In the genomic region with DNA sequence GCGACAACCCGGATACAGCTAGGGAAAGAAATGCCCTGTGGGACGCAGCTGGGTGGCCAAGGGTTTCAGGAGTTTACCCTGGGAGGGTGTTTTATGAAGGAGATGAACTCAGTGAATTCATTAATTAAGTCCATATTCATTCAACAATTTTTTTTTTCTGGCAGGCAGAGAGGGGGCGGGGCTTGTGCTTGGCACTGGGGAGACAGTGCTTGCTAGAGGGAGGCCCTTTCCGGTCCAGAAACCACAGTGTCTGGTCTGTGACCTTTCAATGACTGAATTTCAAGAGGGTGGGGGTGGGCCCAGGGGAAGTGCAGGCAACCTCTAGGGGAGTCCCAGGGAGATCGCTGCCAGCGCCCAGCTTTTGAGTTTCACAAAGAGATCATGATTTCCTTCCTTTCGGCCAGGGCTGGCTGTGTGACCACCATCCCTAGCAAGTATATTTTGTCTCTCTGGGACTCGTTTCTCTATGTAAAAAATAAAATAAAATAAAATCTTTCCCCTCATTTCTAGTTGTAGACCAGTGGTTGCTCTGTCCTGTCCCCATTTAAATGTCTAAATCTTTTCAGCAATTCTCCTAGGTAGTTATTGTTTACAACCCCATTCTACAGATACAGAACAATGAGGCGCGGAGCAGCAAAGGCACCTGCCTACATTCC, we compare ENCODE assay signal across 1 mouse cellular context.
TF ChIP-seq lines count a peak whose summit lies in the region.

No protein-coding gene starts in this region.

TF ChIP-seq in CH12.LX, 34 proteins besides CTCF, POLR2A, EP300 and RAD21:
- TF ChIP-seq HCFC1 (IDR thresholded peaks at IDR 0.05; ENCODE audit: low read depth, low read length), result no peak
- peak; percentile 90 for TF ChIP-seq ZNF384 (IDR thresholded peaks at IDR 0.05; ENCODE audit: low read depth, low read length)
- 0 out of 2 replicates have a peak, but pooled peaks have one; percentile 55 for TF ChIP-seq RCOR1 (conservative IDR thresholded peaks at IDR 0.05; ENCODE audit: low read depth, low read length)
- TF ChIP-seq IRF4 (IDR thresholded peaks at IDR 0.05; ENCODE audit: low read depth, low read length), result peak; percentile 74
- peak; percentile 71 for TF ChIP-seq CHD2 (IDR thresholded peaks at IDR 0.05; ENCODE audit: low read length)
- no peak for TF ChIP-seq ZMIZ1 (IDR thresholded peaks at IDR 0.05; ENCODE audit: low read depth, low read length)
- TF ChIP-seq ZC3H11A (IDR thresholded peaks at IDR 0.05; ENCODE audit: low read depth, low read length), result no peak
- TF ChIP-seq SMC3 (IDR thresholded peaks at IDR 0.05; ENCODE audit: low read depth, low read length), result no peak
- TF ChIP-seq POLR2AphosphoS2 (IDR thresholded peaks at IDR 0.05; ENCODE audit: low read depth, low read length), result no peak
- peak; percentile 62 for TF ChIP-seq BHLHE40 (IDR thresholded peaks at IDR 0.05; ENCODE audit: low read depth, low read length)
- TF ChIP-seq USF2 (conservative IDR thresholded peaks at IDR 0.05; ENCODE audit: low read depth, low read length), result no peak
- no peak for TF ChIP-seq CHD1 (IDR thresholded peaks at IDR 0.05; ENCODE audit: low read depth, low read length)
- peak; percentile 75 for TF ChIP-seq ETS1 (conservative IDR thresholded peaks at IDR 0.05; ENCODE audit: low read depth, low read length)
- no peak for TF ChIP-seq UBTF (IDR thresholded peaks at IDR 0.05; ENCODE audit: low read depth, low read length)
- TF ChIP-seq USF1 (IDR thresholded peaks at IDR 0.05; ENCODE audit: low read depth, low read length), result no peak
- no peak for TF ChIP-seq MAX (IDR thresholded peaks at IDR 0.05; ENCODE audit: low read length)
- no peak for TF ChIP-seq NRF1 (IDR thresholded peaks at IDR 0.05; ENCODE audit: low read depth, low read length)
- TF ChIP-seq MAZ (IDR thresholded peaks at IDR 0.05; ENCODE audit: low read depth, low read length), result peak; percentile 94
- peak; percentile 46; the same call in 1 of the 2 replicates for TF ChIP-seq MAFK (IDR thresholded peaks at IDR 0.05; ENCODE audit: insufficient replicate concordance, low read length)
- no peak for TF ChIP-seq JUN (IDR thresholded peaks at IDR 0.05; ENCODE audit: insufficient read depth, low read depth, low read length)
- TF ChIP-seq KAT2A (IDR thresholded peaks at IDR 0.05; ENCODE audit: insufficient replicate concordance, low read length), result no peak
- no peak for TF ChIP-seq ZKSCAN1 (IDR thresholded peaks at IDR 0.05; ENCODE audit: borderline replicate concordance, low read depth, low read length)
- no peak for TF ChIP-seq NELFE (IDR thresholded peaks at IDR 0.05; ENCODE audit: low read depth, low read length)
- TF ChIP-seq TBP (conservative IDR thresholded peaks at IDR 0.05; ENCODE audit: low read depth, low read length), result no peak
- peak; percentile 68 for TF ChIP-seq MXI1 (IDR thresholded peaks at IDR 0.05; ENCODE audit: low read depth, low read length)
- peak; percentile 47; the same call in 1 of the 2 replicates for TF ChIP-seq SIN3A (IDR thresholded peaks at IDR 0.05; ENCODE audit: low read length)
- no peak for TF ChIP-seq PAX5 (IDR thresholded peaks at IDR 0.05; ENCODE audit: low read length)
- TF ChIP-seq GABPA (IDR thresholded peaks at IDR 0.05; ENCODE audit: insufficient replicate concordance, low read depth, low read length), result no peak
- no peak for TF ChIP-seq E2F4 (IDR thresholded peaks at IDR 0.05; ENCODE audit: insufficient replicate concordance, low read depth, low read length)
- peak; percentile 35; the same call in 1 of the 2 replicates for TF ChIP-seq TCF12 (IDR thresholded peaks at IDR 0.05; ENCODE audit: low read depth, low read length)
- TF ChIP-seq MEF2A (IDR thresholded peaks at IDR 0.05; ENCODE audit: borderline replicate concordance, low read depth, low read length), result peak; percentile 49; the same call in 1 of the 2 replicates
- TF ChIP-seq ELF1 (IDR thresholded peaks at IDR 0.05; ENCODE audit: low read depth, low read length), result no peak; the same call in 1 of the 2 replicates
- TF ChIP-seq MYC (IDR thresholded peaks at IDR 0.05; ENCODE audit: low read depth, low read length), result 0 out of 2 replicates have a peak, but pooled peaks have one; percentile 26
- no peak for TF ChIP-seq JUND (conservative IDR thresholded peaks at IDR 0.05; ENCODE audit: low read depth, low read length)
